Mouse (Mus musculus) heart, postnatal 25 days (tissue): ENCODE results near the gene Aagab. TPM values are rescaled to one million over a fixed set of nuclear protein-coding genes. Genes with fewer than 3 reads are reported as not detected.

Experiments
- DNase-seq: peaks from one replicate; pipeline ENCODE4 v3.0.0; 2022; ENCODE audit warnings: low spot score
- intact Hi-C: fragments of 180-260 bp; cut with DNase I; formaldehyde crosslinking; loops from one replicate; pipeline ENCODE4 v1.15.1; 2025
- total RNA-seq, 2 experiments: library from RNA; stranded (reverse); gene quantifications; 2 replicates each; pipeline ENCODE4 v1.2.3; 2021

The Aagab gene
- total RNA-seq, 2 experiments from 2014 or later: 17.9 to 22.0 TPM

GRCm38 (mm10) chr9:63641983-63642646, 39.7 kb downstream of the Aagab start:
- intact Hi-C loops: no loop called here
- DNase-seq: no peak

GRCm38 (mm10) chr9:63644011-63644410, 41.6 kb downstream of the Aagab start:
- DNase-seq: no peak
- intact Hi-C loops: no loop called here

- intact Hi-C loops: no loop called here
- no peak for DNase-seq
These were observed 42.6 kb downstream of the Aagab start for GRCm38 (mm10) chr9:63645084-63645483.

DNA sequence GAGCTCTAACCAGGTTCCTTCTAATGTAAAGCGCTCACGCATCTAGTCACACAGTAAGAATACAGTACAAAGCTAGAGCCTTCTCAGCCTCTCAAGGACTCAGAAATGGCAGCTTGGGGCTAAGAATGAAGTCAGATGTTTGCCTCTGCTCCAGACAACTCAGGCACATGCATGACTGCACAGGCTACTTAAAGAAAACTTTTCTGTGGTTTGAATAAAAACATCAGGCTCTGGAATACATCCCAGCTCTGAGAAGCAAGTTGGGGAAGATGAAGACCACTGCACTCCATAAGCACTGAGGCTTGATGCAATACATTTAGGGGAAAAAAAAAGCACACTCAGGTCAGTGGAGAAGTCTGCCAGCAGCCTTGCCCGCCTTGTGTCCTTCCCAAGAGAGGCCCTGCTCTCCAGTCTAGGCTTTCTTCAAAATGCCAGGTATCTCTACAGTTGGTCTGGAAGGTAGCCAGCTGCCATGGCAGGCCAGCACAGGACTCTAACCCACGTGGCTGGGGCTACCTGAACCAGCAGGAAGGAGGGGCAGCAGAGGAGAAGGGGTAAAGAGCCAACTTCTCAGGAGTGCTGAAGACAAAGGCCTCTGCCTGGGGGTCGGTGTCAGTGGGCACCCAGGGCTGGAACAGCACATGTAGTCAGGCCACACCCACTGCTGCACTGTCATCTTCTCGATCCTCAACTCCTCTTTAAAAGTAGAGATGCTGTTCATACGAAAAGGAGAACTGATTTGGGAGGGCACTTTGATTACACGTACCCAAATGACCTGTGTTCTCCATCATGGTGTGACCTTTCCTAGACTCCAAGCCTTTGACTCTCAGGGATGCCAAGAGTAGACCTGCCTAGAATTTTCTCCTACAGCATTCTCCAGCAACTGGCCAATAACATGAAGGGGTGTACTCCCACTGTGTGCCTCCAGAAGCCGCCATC, 45.4 kb downstream of the Aagab start:
- DNase-seq: no peak
- intact Hi-C loops: no loop called here

- no peak for DNase-seq
- intact Hi-C loops: no loop called here
These were observed 46.1 kb downstream of the Aagab start for GRCm38 (mm10) chr9:63648520-63648918.

- no peak for DNase-seq
- intact Hi-C loops: loop anchor here (2.0 to 5.0 kb wide), 3 partner anchors 57 to 195 kb away; partner anchors contain the start of gene Smad3
These were observed 47.5 kb downstream of the Aagab start for GRCm38 (mm10) chr9:63649841-63650545.

DNA sequence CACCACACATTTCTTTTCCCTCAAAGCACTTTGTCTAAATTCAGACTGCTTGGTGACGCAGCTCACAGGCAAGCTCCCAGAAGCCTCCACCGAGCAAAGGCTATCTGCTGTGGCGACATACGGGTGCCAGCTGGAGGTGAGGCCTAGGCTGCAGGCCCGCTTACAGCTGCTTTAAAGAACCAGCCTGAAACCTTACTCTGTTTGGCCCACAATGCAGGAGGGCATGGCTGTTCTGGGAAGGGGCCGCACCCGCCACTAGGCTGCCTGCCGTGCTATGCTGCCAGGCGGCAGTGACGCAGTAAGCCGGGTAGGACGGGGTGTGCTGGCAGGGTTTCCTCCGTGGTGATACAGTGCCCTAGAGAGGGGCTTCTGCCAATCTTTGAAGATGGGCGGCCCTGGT, 48.4 kb downstream of the Aagab start:
- DNase-seq: peak; percentile 51
- intact Hi-C loops: loop anchor here (2.0 to 5.0 kb wide), 3 partner anchors 56 to 194 kb away; partner anchors contain the start of gene Smad3

DNA sequence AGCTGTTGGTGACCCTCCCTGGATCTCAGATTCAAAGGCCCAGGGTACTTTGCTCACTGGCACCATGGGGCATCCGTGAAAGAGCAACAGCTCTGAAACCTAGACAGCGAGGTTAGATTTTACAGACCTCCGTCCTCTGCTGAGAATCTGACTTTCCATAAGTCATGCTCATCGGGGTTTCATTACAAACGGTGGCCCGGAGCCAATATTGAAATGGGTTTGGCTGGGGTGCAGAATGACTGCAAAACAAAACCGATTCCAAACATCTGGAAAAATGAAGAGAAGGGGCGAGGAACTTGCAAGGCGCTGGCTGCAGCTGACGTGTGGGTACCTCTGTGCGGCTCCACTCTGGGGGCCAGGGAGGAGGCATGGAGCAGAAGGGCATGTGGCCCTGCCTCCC, 49.1 kb downstream of the Aagab start:
- DNase-seq: no peak
- intact Hi-C loops: loop anchor here (2.0 to 5.0 kb wide), 3 partner anchors 56 to 193 kb away; partner anchors contain the start of gene Smad3

DNA sequence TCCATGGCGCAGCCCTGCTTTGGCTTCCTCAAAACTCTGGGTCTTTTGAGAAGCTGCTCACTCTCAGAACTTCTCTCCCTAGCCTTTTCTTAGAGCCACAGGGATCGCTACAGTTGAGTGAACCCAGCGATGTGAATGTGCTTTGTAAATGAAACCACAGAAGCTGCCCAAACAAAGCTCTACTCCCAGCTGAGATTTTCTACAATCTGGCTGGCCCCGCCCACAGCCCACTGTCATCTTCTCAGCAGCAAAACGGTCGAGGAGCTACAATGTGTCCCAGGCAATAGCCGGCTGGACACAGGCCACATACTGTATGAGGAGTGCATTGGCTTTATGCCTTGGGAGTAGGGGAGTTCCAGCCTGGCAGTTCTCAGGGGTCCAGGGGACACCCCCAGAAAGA, 51.2 kb downstream of the Aagab start:
- DNase-seq: no peak
- intact Hi-C loops: loop anchor here (5.0 kb wide), 2 partner anchors 54 to 104 kb away; partner anchors contain the start of gene Smad3

- intact Hi-C loops: loop anchor here (5.0 kb wide), 2 partner anchors 53 to 103 kb away; partner anchors contain the start of gene Smad3
- DNase-seq: no peak
These were observed 52.1 kb downstream of the Aagab start for GRCm38 (mm10) chr9:63654575-63654974.

GRCm38 (mm10) chr9:63655092-63655491, 52.6 kb downstream of the Aagab start:
- intact Hi-C loops: no loop called here
- DNase-seq: no peak

GRCm38 (mm10) chr9:63657167-63657566, 54.7 kb downstream of the Aagab start:
- intact Hi-C loops: no loop called here
- no peak for DNase-seq

DNA sequence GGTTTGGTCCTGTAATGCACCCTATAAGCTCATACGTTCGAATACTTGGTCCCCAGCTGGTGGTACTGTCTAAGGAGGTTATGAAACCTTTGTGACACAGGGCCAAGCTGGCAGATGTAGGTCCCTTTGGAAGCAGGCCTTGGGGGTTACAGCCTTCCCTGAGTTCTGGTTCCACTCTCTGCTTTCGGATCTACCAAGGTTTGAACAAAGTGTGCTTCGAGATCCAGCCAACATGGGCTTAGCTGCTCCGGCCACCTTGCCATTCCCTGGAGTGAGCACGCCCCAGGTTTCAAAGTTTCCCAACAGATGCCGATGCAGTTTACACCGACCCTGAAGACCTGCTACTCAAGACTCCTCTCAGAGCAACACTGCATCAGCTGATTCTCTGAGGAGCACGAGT, 56.0 kb downstream of the Aagab start:
- intact Hi-C loops: no loop called here
- no peak for DNase-seq

DNA sequence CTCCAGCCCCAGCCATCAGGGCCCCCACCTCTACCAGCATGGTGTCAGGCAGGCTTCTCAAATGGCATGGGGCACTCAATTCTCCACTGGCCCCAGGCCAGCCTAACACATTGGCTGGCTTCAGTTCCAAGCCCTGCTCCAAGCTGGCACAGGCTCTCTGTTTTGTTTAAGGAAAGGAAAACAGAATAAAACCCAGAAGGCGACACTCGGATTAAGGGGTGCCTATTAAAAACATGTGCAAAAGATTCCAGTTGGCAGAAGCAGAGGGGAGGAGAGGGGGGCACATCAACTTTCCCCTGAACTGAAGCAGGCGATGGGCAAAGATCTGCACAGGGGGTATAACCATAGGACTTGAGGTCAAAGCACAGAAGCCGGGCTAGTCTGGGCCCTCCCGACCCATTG, 56.5 kb downstream of the Aagab start:
- intact Hi-C loops: no loop called here
- DNase-seq: no peak

GRCm38 (mm10) chr9:63660061-63660460, 57.6 kb downstream of the Aagab start:
- intact Hi-C loops: no loop called here
- no peak for DNase-seq

- intact Hi-C loops: no loop called here
- DNase-seq: no peak
These were observed 58.2 kb downstream of the Aagab start for GRCm38 (mm10) chr9:63660691-63661090.

DNA sequence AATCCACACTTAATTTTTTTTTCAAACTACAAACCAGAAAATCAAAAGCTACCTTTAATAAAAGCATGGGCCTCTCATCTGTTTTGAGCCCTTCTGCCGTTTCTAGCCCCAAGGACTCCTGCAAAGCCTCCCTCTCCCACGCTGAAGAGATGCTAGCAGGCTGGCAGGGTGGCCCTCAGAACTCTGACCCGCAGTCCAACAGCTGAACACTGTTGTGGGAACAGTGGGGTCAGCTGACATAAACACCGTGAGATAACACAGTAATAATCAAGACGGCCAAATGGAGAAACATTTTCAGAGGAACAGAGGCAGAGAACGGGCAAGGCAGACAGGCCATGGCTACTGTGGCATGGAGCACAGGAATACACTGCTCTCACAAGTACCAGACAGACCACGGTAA, 60.3 kb downstream of the Aagab start:
- intact Hi-C loops: no loop called here
- no peak for DNase-seq

DNA sequence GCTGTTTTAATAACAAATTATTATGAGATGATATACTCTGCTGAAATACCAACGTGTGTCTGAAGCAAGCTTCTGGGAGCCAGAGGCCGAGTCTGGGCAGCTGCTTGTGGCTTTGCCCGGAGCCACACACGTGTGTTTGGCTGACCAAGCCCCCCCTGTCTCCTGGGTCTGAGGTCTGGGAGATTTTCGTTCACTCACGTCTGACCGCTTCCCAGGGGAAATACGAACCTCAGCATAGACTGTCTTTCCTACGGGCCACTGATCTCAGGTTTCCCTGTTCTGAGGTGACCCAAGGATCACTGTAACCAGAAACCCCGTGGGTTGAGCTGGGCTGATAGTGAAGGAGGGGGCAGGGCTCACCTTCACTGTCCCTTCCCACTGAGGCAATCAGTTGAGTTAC, 60.8 kb downstream of the Aagab start:
- no peak for DNase-seq
- intact Hi-C loops: no loop called here

DNA sequence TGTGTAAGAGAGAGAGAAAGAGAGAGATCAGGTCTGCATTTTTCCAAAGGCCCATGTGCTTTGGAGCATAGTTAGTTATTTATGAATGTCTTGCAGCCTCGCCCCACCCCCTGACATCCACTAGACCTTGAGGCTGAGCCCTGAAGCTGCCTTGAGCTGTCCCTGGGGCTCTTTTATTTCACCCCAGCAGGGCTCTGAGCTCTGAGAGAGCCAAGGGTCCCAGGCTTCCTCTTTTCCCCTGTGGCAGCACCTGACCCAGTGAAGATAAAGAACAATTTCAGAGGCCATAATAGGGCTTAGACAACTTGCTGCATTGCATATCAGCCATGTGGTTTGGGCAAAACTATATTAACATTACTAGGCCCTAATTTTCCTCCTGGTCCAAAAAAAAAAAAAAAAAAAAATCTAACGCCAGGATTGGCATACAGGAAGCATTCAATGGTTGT, 61.9 kb downstream of the Aagab start:
- no peak for DNase-seq
- intact Hi-C loops: no loop called here
